Mouse (Mus musculus): Measurements from ENCODE around the gene Zfp202.
A peak's percentile ranks its signal among the peaks of the same experiment; 100 is the strongest.

Zfp202 gene

DNA sequence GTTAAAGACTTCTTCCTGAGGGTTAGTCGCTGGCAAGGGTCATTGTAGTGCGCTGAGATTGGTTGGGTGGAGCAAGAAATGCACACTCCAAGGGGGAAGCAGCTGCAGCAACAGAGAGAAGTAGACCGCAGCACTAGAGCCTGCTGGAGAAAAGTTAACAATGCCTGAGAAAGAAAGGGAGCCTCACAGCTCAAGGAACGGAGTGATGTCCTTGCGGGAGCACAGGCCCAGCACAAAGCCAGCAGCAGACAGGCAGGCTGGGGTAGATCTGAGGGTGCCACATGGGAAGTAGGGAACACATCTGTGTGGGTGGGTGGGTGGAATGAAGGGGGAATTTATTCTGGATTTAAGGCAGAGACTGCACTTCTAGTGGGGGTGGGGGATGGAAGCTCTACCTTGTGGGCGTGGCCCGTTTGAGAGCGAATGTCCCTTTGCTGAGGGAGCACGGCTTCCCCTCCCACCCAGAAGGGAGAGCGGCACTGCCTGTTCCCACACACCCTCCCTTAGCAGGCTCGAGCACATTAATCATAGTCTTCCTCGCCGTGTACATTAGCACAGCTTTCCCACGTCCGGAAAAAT lies 49.2 kb downstream of the Zfp202 start:
- DNase-seq = peak; percentile 71 to 76

DNA sequence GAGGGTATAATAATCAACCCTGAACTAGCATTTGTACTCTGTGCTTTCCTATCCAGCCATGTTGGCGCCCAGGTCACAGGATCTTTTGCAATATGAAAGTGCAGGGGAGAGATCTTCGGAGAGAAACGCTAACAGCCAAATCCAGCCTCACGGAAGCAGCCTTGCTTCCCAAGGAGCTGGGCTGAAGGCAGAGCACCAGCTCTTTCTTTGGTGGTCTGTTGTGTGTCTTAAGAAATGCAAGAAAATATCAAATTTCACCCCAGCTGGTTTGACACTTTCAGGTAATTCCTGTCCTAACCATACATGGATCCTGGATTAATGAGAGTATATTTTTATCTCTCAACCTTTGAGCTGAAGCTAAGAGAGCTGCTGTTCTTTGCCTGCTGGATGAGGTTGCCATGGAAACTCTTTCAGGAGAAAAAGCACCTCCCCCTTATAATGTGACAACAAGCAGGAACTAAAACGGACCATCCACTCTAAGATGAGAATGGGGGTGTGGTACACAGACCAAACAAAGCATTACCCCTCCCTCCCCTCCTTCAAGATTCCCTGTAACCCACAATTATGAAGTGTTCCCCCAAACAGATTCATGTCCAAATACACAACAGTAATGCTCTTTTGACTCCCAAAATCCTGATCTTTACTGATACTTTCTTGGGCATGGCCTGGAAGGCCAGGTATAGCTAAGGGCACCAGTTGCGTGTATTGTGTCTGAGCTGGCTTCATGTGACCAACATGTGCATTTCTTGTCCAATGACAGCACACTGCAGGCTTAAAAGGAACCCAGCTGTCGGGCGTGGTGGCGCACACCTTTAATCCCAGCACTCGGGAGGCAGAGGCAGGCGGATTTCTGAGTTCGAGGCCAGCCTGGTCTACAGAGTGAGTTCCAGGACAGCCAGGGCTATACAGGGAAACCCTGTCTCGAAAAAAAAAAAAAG lies 50.1 kb downstream of the Zfp202 start:
- DNase-seq = peak; percentile 40 to 54

DNA sequence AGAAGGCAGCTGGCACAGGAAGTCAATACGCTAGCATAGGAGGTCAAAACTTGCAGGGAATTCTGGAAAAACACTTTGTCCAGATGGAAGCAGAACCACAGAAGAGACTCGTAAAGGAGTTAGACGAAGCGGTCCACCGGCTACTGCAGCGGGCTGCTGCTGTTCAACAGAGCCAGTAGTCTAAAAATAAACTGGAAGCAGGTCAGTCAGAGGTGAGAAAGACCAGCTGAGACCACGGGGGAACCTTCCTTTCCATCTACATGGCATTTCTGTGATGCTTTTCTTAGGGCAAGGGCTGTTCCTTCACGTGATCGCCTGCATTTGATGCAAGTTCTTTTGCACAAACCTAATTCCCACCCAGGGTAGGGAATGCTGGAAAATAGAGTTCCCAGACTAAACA lies 53.4 kb downstream of the Zfp202 start:
- no peak for DNase-seq

DNA sequence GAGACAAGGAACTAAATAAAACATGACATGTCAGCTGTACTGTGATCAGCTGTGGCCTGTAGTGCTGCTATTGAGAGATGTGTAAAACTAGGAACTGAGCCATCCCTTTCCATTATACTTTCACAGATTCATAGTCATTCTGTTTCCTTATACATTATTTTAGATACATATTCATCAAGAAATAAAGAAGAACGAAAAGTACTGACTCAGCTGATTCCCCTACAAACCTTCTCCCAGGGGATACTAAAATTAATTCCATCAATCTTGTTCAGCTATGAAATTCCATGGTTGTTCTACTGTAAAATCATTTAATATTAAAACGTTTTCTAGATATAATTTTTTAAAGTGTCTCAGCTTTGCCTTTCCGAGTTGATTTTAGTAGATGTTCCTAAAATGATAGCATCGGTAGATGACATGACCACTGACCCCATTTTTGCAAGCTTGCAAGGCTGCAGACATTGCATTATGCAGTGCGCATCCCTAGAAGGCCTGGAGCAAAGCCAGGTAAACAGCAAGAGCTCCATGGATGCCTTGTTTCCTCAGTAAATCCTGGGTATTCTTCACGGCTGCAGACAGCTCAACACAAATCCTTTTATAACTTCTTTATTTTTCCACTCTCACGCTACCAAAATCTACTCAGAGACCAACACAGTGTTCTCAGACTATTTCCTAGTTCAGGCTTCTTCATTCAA lies 54.0 kb downstream of the Zfp202 start:
- DNase-seq = peak; percentile 75 to 76

DNA sequence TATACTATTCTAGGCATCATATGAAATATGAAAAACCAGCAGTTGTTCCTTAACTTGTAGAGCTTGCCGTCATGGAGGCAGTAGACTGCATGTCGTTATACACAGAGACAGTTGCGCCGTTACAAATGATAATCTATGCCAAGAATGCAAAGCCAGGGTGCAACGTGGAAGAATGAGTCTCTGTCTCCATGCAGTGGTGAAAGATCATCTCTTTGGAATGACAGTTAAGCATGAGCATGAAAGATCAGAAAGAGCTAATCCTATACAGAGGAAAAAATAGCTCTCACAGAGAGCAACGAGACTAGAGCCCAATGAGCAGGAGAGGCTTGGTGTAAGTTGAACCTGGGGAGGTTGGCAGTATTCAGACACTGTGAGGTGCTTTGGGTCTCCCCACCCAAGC lies 54.6 kb downstream of the Zfp202 start:
- no peak for DNase-seq

DNA sequence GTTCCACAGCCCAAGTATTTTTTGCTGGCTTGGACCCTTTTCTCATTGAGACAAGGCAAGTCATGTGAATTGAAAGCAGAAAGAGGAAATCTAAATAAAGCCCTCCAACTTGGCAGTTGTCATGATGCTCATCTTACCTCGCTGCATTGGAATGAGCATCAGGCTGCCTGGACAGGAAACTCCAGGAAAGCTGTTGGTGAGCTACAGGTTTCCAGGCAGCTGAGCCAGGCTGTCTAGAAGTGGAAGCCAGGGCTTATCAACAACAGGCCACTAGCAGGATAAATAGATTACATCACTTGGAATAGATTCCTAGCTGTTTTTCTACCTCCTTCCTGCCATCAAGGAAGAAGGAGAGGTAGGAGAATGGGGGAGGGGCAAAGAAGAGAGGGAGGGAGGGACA lies 57.0 kb downstream of the Zfp202 start:
- DNase-seq = no peak

DNA sequence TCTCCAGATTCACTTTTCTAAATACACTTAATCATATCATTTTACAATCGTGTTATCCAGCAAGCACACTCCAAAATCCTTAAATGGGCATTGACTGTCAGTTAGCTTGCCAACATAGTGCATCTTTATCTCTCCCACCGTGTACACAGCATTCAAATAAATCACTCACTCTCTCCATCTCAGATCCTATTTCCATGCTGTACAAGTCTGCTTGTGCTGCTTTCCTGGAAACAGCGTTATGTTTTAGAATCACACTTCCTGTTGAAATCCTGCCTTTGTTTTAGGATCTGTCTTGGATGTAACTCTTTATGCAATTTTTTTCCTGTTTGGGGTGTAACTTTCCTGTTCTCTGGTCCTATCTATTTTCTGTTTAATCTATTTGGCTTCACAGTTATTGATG lies 60.3 kb downstream of the Zfp202 start:
- DNase-seq = no peak

Measured in cerebellum, postnatal 10 days (tissue).